Mouse (Mus musculus) intestine, embryonic 14.5 days (tissue): ENCODE measurements around the gene Crat. TPM values are rescaled to one million over a fixed set of nuclear protein-coding genes. Genes with fewer than 3 reads are reported as not detected.

Experiments used
- ATAC-seq: fragments of 200-750 bp; cut with Nextera tagmentation; replicated peaks from 2 replicates; pipeline ENCODE4 v1.8.0; 2017; ENCODE audit warnings: low read depth, moderate number of reproducible peaks, moderate TSS enrichment, moderate library complexity; ENCODE audit not compliant: low FRiP score, low TSS enrichment
- DNase-seq: peaks from one replicate; pipeline ENCODE4 v3.0.0-alpha.2; 2018; ENCODE audit warnings: low spot score
- H3K27ac ChIP-seq: fragments of 300-500 bp; sonication (generic); 2 replicates; pipeline ENCODE4 v1.5.1; 2014; ENCODE audit warnings: low read depth, mild to moderate bottlenecking, control low read depth
- H3K27me3 ChIP-seq: fragments of 300-500 bp; sonication (generic); replicated peaks from 2 replicates; pipeline ENCODE4 v1.6.1; 2014; ENCODE audit warnings: low read length, control low read depth; ENCODE audit not compliant: control insufficient read depth, insufficient read depth
- H3K36me3 ChIP-seq: fragments of 300-500 bp; sonication (generic); 2 replicates; pipeline ENCODE4 v1.6.1; 2014; ENCODE audit warnings: low read length, control low read depth; ENCODE audit not compliant: control insufficient read depth, insufficient read depth
- H3K4me1 ChIP-seq: fragments of 300-500 bp; sonication (generic); replicated peaks from 2 replicates; pipeline ENCODE4 v1.6.1; 2014; ENCODE audit warnings: low read length, control low read depth, mixed read lengths; ENCODE audit not compliant: control insufficient read depth, insufficient read depth
- H3K4me2 ChIP-seq: fragments of 300-500 bp; sonication (generic); 2 replicates; pipeline ENCODE4 v1.6.1; 2014; ENCODE audit warnings: low read length
- H3K4me3 ChIP-seq: fragments of 300-500 bp; sonication (generic); 2 replicates; pipeline ENCODE4 v1.5.1; 2014; ENCODE audit warnings: low read depth, low read length, control low read depth, mixed read lengths
- H3K9ac ChIP-seq: fragments of 300-500 bp; sonication (generic); 2 replicates; pipeline ENCODE4 v1.6.1; 2014; ENCODE audit warnings: mild to moderate bottlenecking, low read length
- H3K9me3 ChIP-seq: fragments of 300-500 bp; sonication (generic); 2 replicates; pipeline ENCODE4 v1.6.1; 2016; ENCODE audit warnings: low read length, control low read depth; ENCODE audit not compliant: control insufficient read depth
- WGBS: fragments of 180-500 bp; shearing (Covaris S2); extraction: QIAGEN DNeasy Blood & Tissue Kit; methylation state at CpG from one replicate; pipeline ENCODE4 v1.1.7; 2014; 5-methylcytosine and 5-hydroxymethylcytosine counted together
- polyA plus RNA-seq: library from polyadenylated mRNA; unstranded; fragments of >200 nt; fragmentation: Nextera tagmentation; extraction: Ambion mirVana; gene quantifications from 2 replicates; pipeline ENCODE4 v1.2.1, GENCODE M21; 2014

The Crat gene
- polyA plus RNA-seq, 1 experiment from 2014 or later: 25.3 TPM

DNA sequence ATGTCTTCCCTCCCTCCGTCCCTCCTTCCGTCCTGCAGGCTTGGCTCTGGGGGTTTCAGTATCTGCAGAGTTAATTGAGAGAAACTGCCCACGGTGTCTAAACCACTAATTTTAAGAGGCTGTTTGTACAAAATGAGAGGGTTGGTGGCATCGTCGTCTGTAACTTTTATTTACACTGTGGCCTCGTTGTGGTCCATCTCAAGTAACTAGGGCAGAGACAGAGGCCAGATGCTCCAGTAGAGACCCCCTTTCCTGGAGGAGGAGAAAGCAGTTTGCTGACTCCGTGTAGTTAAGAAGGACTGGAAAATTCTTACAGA lies 994 bp upstream of the Crat start:
- H3K4me2 ChIP-seq: peak overlapping the region; percentile 85
- no peaks in the 10 kb centered on the region for H3K27me3 ChIP-seq
- H3K27ac ChIP-seq: peak overlapping the region; percentile 95
- H3K36me3 ChIP-seq: 0 out of 2 replicates have a peak, but pooled peaks cover 9% of the 10 kb centered on the region
- peak overlapping the region; percentile 85 for H3K9ac ChIP-seq
- ATAC-seq (no peak), DNase-seq (no peak)
- no peaks in the 10 kb centered on the region for H3K9me3 ChIP-seq
- WGBS: under 1% methylated on average over 7 of the region's 7 CpGs
- H3K4me1 ChIP-seq: peaks cover 26% of the 10 kb centered on the region
- peak overlapping the region; percentile 67 for H3K4me3 ChIP-seq

DNA sequence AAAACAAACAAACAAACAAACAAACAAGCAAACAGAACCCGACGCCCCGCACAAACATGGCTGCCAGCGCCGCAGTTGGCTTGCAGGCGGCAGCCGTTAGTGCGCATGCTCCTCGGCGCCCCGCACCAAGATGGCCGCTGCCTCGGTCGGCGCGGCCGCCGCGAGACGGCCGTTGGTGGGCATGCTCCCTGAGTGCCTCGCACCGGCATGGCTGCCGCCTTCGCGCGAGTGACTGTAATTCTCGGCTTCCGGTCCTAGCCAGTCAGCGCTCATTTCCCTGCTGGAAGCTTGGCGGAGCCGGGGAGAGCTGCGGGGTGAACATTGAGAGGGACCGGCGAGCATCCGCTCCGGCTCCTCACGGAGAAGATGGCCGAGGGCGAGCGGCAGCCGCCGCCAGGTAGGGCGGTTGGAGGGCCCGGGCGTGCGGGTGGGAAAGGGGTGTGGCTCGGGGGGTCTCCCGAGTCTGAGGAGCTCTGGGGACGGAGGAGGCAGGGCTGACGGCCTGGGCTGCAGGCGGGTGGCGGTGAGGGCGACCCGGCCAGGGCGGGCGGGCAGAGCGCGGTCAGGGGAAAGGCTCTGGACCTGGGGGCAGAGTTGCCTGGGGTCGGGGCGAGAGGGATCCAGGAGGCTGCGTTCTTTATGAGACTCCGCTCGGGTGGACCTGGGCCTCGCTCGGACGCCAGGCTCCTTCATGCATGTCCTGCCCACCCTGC lies 479 bp upstream of the Crat start, which contains the start of gene Ptpa:
TSS of gene Ptpa (plus strand) at position 104 of the 713 bp plus-strand sequence.
- Histone ChIP-seq H3K9ac (peak within 1 kb of the TSS; percentile 85), H3K4me3 (peak within 1 kb of the TSS; percentile 67), H3K27ac (peak within 1 kb of the TSS; percentile 95), H3K36me3 (0 out of 2 replicates have a peak, but pooled peaks cover 7% of the 10 kb centered on the region), H3K4me1 (peaks cover 26% of the 10 kb centered on the region), H3K27me3 (no peaks in the 10 kb centered on the region), H3K4me2 (peak within 1 kb of the TSS; percentile 85), H3K9me3 (no peaks in the 10 kb centered on the region)
- DNase-seq (peak; percentile 95), ATAC-seq (peak; percentile 87)
- WGBS: under 1% methylated on average over 66 of the region's 67 CpGs

- ATAC-seq (no peak), DNase-seq (peak; percentile 57)
- Histone ChIP-seq H3K9me3 (no peaks in the 10 kb centered on the region), H3K27me3 (no peaks in the 10 kb centered on the region), H3K36me3 (peaks cover 9% of the 10 kb centered on the region), H3K4me2 (peak overlapping the region; percentile 85), H3K4me3 (peak overlapping the region; percentile 67), H3K9ac (no peak overlapping the region), H3K27ac (no peak overlapping the region), H3K4me1 (peaks cover 26% of the 10 kb centered on the region)
- 51% methylated on average over 5 of the region's 5 CpGs for WGBS
Observed at GRCm38 (mm10) chr2:30414681-30415080, 932 bp downstream of the Crat start.

DNA sequence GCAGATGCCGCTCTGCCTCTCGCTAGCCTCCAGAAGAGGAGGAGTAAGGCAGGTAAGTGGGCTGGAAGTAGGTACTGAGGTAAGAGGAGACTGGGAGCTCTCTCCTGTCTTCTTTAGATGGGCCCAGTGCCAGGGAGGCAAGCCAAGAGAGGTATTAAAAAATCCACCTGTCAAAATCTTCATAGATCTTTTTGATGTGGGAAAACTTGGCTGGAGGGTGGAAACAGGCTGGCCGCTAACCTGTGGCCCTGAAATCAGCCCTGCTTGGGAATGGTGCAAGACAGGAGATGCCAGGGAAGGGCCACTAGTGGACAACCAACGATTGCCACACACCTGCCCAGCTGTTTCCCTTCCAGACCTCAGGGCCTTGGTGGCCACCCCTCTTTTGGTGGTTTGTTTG lies 1.5 kb downstream of the Crat start:
- H3K9me3 ChIP-seq: no peaks in the 10 kb centered on the region
- no peak overlapping the region for H3K4me3 ChIP-seq
- no peak overlapping the region for H3K27ac ChIP-seq
- peaks cover 11% of the 10 kb centered on the region for H3K36me3 ChIP-seq
- no peak for DNase-seq
- H3K9ac ChIP-seq: no peak overlapping the region
- no peak overlapping the region for H3K4me2 ChIP-seq
- H3K4me1 ChIP-seq: peaks cover 22% of the 10 kb centered on the region
- 84% methylated on average over 4 of the region's 4 CpGs for WGBS
- ATAC-seq: no peak
- H3K27me3 ChIP-seq: no peaks in the 10 kb centered on the region

DNA sequence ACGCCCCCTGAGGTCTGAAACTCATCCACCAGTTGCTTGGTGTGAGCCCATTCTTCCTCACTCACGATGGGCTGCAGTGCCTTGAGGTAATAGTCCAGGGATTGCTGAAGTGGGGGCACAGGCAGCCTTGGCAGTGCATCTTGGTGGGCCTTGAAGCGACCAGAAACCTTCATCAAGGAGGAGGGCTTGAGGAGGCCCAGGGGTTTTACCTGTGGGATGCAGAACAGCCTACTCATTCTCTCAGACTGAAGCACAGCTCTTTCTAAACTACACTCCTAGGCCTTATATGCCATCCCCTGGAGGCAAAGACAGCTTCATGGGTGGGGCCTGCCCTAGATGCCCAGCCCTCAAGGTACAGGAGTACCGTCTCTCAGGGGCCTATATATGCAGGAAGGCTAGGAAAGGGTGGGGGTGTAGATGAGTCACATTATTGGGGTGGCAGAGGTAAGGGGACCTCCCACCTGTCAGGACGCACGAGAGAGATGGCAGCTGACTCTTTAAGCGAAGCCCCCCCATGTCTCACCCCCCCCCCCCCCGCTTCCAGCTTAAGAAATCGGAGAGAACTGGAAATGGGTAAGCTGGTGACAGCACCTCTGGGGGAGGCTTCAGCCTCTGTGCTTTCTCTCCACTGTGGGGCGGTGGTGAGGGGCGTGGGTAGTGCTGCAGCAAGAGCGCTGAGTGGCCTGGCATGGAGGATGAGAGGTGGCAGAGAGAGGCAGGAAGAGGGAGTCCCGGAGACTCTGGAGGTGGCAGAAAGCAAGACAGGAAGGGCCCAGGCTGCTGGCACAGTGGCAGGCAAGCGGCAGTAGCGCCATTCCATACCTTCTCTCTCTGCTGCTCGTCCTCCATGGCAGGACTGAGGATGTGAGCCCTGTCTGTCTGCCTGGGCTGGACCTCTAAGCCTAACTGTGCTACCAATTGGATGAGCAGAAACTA lies 2.3 kb downstream of the Crat start:
- H3K4me3 ChIP-seq: no peak overlapping the region
- no peak for ATAC-seq
- WGBS: 79% methylated on average over 16 of the region's 16 CpGs
- peaks cover 14% of the 10 kb centered on the region for H3K4me1 ChIP-seq
- H3K9ac ChIP-seq: no peak overlapping the region
- H3K27ac ChIP-seq: no peak overlapping the region
- peaks cover 15% of the 10 kb centered on the region for H3K36me3 ChIP-seq
- no peaks in the 10 kb centered on the region for H3K9me3 ChIP-seq
- H3K27me3 ChIP-seq: no peaks in the 10 kb centered on the region
- no peak overlapping the region for H3K4me2 ChIP-seq
- no peak for DNase-seq

GRCm38 (mm10) chr2:30409454-30410176 lies 6.0 kb downstream of the Crat start:
- 82% methylated on average over 5 of the region's 5 CpGs for WGBS
- Histone ChIP-seq H3K27me3 (no peaks in the 10 kb centered on the region), H3K27ac (no peak overlapping the region), H3K9me3 (no peaks in the 10 kb centered on the region), H3K4me1 (peaks cover 2% of the 10 kb centered on the region; the same call in 1 of the 2 replicates), H3K4me3 (no peak overlapping the region), H3K36me3 (peaks cover 11% of the 10 kb centered on the region), H3K9ac (no peak overlapping the region), H3K4me2 (no peak overlapping the region)
- DNase-seq (no peak), ATAC-seq (no peak)

- Histone ChIP-seq H3K27ac (no peak overlapping the region), H3K27me3 (no peaks in the 10 kb centered on the region), H3K9ac (no peak overlapping the region), H3K4me1 (no peaks in the 10 kb centered on the region), H3K4me3 (no peak overlapping the region), H3K36me3 (peaks cover 14% of the 10 kb centered on the region), H3K9me3 (no peaks in the 10 kb centered on the region), H3K4me2 (no peak overlapping the region)
- WGBS: 86% methylated on average over 8 of the region's 8 CpGs
- ATAC-seq (no peak), DNase-seq (no peak)
Observed at GRCm38 (mm10) chr2:30408452-30409100, 7.0 kb downstream of the Crat start.

DNA sequence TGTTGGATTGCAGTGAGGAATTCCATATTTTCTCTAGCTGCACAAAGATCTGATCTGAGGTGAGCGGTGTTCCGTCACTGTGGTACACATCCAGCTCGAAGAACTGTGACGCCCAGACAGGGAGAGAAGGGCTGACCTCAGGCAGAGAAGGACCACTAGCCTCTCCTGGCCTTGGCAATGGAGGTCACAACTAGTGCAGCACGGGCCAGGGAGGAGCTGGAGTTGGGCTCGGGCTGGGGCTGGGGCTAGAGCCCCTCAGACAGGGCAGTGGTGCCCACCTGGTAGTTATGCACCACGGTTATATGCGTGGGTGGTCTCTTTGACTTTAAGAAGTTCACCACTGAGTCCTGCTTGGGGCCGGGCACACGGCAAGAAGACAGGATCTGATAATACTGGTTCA lies 7.8 kb downstream of the Crat start:
- Histone ChIP-seq H3K4me3 (no peak overlapping the region), H3K4me2 (no peak overlapping the region), H3K27ac (no peak overlapping the region), H3K27me3 (no peaks in the 10 kb centered on the region), H3K9ac (no peak overlapping the region), H3K9me3 (no peaks in the 10 kb centered on the region), H3K4me1 (no peaks in the 10 kb centered on the region), H3K36me3 (peaks cover 19% of the 10 kb centered on the region)
- 90% methylated on average over 10 of the region's 10 CpGs for WGBS
- ATAC-seq: no peak
- no peak for DNase-seq
